Mouse (Mus musculus) heart, postnatal 10 days (tissue): ENCODE results near the gene Atg5. TPM values are rescaled to one million over a fixed set of nuclear protein-coding genes. Genes with fewer than 3 reads are reported as not detected.
A peak's percentile ranks its signal among the peaks of the same experiment; 100 is the strongest.
"Not testable (repeated sequence)": the region's sequence is repeated elsewhere in the genome, so short reads cannot be mapped to it uniquely, and the experiment has no call there.

Experiments
- DNase-seq, 2 experiments: peaks; one replicate each; pipeline ENCODE4 v3.0.0; 2021
- intact Hi-C: fragments of 180-260 bp; cut with DNase I; formaldehyde crosslinking; loops from one replicate; pipeline ENCODE4 v1.15.1; 2025
- total RNA-seq, 2 experiments: library from RNA; stranded (reverse); gene quantifications; 2 replicates each; pipeline ENCODE4 v1.2.3; 2021

Gene Atg5
- 10 to 100 TPM; 16.9 to 20.5 TPM for total RNA-seq

DNA sequence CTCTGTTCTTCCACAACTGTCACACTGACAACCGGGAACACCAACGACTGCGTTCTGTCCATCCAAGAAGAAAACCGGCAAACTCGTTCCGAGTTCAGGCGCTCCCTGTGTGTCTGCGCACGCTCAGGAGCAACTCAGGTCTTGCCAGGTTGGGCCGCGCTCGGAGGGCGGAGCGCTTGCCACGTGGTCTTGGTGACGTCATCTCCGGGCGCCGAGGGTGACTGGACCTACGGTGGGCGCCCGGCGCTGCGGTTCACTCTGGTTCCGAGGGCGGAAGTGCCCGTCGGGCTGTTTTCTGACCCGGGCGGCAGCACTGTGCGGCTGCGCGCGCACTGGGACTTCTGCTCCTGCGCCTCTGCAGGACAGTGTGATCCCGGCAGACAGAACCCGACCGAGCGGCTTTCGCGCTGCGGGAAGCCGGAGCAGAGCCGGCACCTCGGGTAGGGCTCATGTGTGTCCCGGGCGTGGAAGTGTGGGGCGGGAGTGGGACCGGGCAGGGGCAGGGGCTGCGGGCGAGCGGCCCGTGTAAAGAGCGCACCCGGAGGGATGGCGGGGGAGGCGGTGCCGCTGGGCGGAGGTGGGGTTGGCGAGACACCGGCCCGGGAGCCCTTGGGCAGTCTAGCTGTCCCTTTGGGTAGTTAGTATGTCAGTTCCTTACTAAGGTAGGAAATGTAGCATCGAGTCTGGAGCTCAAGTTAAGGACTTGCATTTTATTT lies at the start of gene Atg5:
Atg5 (plus strand) TSS at position 214 of the 716 bp plus-strand sequence.
- peak; percentile 99 to 100 for DNase-seq
- intact Hi-C loops, result no loop called here

DNA sequence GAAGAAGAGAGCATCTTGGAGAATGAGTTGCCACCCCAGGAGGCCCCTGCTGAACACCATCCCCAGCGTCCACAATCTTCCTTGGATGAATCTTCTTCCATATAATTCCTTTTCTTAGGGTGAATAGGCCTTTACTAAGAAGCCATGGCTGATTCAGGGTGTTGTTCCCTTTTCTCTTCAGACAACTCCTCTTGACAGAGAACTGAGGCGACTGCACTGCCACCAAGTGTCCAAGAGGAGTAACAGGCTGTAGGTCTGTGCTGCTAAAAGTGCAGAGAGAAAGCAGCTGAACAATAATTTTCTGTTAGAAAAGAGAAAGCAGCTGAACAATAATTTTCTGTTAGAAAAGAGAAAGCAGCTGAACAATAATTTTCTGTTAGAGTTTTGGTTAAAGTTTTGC lies 49.1 kb upstream of the Atg5 start:
- intact Hi-C loops, DNase-seq: not testable (repeated sequence)

DNA sequence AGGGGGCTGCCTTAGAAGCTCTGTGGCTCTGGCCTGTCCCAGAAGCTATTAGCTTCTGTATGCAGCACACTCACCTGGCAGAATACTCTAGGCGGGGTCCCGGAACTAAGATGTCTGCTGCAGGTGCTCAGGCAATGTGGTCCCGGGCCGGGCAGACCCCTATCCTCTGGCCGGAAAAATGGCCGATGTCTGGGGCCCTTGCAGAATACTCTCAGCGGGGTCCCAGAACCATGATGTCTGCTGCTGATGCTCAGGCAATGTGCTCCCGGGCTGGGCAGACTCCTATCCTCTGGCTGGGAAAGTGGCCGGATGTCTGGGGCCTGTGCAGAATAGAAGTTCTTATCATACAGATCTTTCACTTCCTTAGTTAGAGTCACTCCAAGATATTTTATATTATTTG lies 43.8 kb upstream of the Atg5 start:
- intact Hi-C loops, result no loop called here
- DNase-seq, result no peak

DNA sequence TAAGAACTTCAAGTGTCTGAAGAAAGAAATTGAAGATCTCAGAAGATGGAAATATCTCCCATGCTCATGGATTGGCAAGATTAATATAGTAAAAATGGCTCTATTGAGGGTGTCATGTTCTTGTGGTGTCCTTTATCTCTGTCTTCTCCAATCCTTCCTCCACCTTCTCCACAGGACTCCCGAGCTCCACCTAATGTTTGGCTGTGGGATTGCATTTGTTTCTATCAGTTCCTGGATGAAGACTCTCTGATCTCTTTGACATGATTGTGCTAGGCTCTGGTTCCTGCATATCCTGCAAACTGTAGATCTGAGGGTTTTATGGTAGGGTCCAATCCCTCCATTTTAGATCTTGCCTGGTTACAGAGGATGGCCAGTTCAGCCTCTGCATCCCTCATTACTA lies 34.8 kb upstream of the Atg5 start:
- peak; percentile 8 to 35 for DNase-seq
- intact Hi-C loops, result not testable (repeated sequence)

GRCm38 (mm10) chr10:44235298-44235697 lies 32.9 kb upstream of the Atg5 start:
- DNase-seq, result peak in 1 of 2 experiments; percentile 11
- intact Hi-C loops, result loop anchor here (5.0 kb wide), 1 partner anchor 283 kb away; no protein-coding TSS in a partner anchor

- intact Hi-C loops, result no loop called here
- no peak for DNase-seq
Measured at GRCm38 (mm10) chr10:44256624-44257023, 11.5 kb upstream of the Atg5 start.

- intact Hi-C loops, result no loop called here
- DNase-seq, result no peak
Measured at GRCm38 (mm10) chr10:44265835-44266234, 2.3 kb upstream of the Atg5 start.

GRCm38 (mm10) chr10:44266561-44266960 lies 1.6 kb upstream of the Atg5 start:
- intact Hi-C loops, result no loop called here
- DNase-seq, result no peak

DNA sequence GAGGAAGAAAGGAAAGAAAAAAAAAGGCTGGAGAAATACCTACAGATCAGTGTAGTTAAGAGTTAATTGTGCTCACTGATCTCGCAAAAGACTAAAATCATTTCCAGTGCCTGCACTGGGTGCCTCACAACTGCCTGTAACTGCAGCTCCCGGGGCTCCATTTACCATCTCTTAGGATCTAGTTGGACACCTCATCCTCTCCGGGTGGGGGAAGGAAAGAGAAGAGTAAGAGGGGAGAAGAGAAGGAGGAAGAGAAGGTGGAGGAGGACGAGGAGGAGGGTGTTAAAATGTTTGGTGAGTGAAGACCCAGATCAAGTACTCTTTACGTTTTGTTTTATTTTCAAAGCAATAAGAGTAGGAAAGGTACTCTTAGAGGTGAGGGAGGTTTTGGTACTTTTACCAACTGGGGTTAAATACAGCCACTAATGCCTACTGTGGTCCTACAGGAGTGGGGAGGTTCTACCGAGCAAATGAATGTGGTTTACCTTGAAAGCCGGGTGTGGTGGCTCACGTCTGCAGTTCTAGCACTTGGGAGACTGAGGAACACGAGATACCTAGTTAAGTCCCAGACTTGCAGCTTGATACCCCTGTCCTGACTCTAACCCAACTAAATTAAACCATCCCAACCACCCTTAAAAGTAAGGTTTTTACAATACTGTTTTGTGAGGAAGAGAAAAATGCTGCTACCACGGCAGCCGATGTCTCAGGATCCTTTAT lies 574 bp upstream of the Atg5 start:
- intact Hi-C loops, result no loop called here

DNA sequence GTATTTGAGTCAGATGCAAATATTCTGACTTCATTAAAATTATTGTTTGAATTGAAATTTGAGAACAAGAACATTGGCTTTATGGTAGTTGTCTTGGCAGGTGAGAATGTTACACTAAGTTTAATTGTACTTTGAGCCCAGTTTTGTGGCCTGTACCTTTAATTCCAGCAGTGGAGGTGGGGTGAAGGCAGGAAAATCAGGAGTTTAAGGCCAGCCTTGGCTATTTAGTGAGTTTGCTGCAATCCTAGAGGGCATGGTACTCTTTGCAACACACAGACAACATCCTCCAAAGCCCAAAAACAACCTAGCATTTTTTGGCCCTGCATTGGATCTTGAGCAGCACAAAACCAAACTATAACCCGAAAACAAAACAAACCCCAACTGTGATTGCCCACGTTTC lies 1.1 kb downstream of the Atg5 start:
- intact Hi-C loops, result no loop called here
- no peak for DNase-seq

More for the DNA sequence above, 574 bp upstream of the Atg5 start:
- peak in 1 of 2 experiments; percentile 18 for DNase-seq

DNA sequence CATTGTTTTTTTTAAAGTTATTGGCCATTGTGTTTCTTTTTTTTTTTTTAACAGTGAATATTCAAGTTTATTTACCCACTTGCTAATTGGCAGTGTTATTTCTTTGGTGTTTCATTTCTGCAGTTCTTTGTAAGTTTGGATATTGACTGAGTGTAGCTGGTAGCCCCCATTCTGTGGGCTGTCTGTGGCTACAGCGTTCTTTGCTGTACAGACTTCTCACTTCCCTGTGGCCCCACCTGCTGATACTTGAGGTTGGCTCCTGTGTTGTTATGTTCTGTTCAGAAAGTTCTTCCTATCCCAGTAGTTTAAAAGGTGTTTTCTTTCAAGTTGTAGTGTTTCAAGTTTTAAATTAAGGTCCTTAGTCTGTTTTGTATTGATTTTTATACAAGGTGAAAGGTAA lies 14.2 kb downstream of the Atg5 start:
- intact Hi-C loops, result no loop called here
- DNase-seq, result no peak

GRCm38 (mm10) chr10:44285106-44285505 lies 16.9 kb downstream of the Atg5 start:
- intact Hi-C loops, result no loop called here
- no peak for DNase-seq

DNA sequence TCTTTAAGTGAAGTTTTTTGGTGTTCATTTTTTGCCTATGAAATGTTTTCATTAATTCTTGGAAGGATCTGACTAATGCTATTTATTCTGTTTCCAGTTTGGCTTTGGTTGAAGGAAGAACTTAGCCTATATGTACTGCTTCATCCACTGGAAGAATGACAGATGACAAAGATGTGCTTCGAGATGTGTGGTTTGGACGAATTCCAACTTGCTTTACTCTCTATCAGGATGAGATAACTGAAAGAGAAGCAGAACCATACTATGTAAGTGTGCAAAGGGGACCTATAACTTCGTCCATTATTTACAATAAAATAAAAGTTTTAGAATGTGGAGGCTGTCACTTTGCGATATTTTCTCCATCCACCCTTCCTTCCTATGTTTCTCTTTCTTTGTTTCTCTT lies 17.8 kb downstream of the Atg5 start:
- intact Hi-C loops, result no loop called here
- DNase-seq, result no peak

DNA sequence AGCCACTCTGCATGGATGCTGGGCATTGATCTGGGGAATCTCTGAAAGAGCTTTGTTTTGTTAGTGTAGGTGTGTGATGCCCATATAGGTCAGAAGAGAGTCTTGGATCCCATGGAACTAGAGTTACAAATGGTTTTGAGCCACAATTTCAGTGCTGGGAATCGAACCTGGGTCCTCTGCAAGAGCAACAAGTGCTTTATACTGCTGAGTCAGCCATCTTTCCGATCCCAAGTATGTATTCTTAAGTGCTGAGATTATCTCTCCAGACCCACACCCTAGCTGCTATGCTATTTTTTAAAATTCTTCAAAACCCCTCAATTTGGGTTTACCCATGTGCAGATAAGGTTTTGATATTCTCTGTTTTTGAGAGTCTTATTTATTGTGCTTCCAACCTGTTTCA lies 22.7 kb downstream of the Atg5 start:
- DNase-seq, result no peak
- intact Hi-C loops, result loop anchor here (10.0 kb wide), 1 partner anchor 474 kb away; no protein-coding TSS in a partner anchor

DNA sequence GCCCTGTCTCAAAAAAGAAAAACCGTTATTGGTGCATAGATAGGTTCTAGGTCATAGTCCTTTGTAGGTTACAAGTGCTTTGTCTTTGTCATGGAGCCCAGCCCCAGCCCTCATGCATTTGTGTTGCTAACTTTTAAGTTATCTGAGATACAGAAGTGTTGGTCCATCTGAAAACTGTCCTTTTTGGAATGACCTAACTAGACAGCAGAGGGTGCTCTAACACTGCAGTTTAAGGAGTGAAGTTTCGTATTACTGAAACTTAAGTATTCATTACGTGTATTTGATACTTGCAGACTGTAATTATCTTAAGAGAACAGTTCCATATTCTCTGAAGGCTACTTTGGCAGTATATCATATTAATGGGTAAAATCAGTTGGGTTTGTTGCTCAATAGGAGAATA lies 24.0 kb downstream of the Atg5 start:
- intact Hi-C loops, result loop anchor here (1.0 to 10.0 kb wide), 4 partner anchors 162 to 753 kb away; no protein-coding TSS in a partner anchor
- DNase-seq, result peak; percentile 40 to 68

DNA sequence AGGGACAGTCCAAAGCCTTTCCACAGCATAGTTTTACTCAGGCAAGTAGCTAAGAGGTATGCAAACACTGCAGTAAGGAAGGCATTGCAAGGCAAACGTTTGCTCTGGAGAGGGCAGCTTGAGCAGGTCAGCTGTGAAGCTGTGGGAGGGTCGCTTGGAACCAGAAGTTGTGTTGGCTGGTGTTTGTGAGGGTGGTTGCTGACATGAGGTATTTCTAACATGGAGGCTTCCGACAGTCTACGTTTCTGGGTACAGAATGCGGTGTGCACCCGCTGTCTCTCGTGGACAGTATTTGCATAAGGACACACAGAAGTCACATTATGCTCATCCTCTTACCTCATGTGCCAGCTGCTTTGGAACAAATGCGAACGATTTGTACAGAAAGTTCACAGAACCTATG lies 31.0 kb downstream of the Atg5 start:
- intact Hi-C loops, result loop anchor here (10.0 kb wide), 1 partner anchor 466 kb away; no protein-coding TSS in a partner anchor
- no peak for DNase-seq

- intact Hi-C loops, result no loop called here
- no peak for DNase-seq
Measured at GRCm38 (mm10) chr10:44300078-44300477, 31.9 kb downstream of the Atg5 start.

DNA sequence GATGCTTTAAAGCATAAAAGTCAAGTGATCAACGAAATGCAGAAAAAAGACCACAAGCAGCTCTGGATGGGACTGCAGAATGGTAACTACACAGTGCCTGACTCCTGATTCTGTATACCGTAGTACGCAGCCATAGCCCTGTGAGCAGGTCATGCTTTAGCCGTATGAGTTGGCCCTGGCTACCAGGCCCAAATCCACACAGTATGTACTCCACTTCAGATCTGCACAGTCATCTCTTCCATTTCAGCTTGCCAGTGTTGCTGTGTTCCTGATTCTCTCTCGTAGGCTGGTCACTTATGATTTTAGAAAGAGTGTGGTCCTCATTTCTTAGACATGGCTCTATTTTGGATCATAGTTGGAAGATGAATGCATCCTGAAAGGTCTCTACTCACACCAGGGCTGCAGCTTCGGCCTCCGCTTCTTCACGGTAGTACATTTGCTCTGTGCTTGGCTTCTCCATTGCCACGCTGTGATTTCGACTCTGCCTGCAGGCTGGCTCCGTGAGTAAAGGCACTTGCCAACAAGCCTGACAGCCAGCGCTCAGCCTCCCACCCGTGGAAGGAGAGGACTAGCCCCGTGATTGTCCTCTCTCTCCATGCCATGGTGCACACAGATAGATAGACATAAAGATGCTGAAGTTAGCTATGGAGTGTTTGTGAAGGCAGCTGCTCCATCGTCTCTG lies 35.6 kb downstream of the Atg5 start:
- intact Hi-C loops, result no loop called here
- DNase-seq, result no peak

DNA sequence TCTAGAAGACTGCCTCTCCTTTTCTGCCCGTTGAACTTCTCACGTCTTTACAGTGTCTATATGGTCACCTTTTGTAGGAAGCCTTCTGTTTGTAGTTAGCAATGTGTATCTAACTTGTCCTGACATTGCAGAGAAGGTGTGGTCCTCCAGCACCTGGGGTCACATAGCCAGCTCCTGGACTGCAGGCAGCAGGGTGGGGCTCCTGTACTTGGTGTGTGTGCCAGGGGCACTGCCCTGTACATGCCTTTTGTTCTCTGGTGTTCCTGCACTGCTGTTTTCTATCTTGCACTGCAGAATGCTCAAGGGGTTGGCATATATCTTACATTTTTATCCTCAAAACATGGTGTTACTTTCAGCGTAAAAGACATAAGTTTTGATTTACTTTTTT lies 36.2 kb downstream of the Atg5 start:
- intact Hi-C loops, result no loop called here
- no peak for DNase-seq

DNA sequence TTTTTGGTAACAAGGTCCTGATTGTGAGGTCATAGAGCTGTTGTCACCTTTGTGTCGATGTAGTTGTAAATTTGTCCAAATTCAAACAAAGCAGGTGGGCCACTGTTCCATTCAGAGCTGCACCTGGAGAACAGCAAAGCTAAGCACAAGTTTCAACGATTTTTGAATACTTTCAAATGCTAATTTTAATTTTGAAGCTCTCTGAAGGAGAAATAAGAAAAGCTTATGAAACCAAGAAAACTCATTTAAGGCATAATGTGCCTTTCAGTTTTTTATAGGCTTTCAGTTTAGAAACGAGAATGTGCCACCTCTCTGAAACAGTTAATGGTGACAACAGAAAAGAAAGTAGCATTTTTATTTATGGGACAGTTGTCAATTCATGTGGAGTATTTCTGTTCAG lies 36.7 kb downstream of the Atg5 start:
- DNase-seq, result no peak
- intact Hi-C loops, result no loop called here

DNA sequence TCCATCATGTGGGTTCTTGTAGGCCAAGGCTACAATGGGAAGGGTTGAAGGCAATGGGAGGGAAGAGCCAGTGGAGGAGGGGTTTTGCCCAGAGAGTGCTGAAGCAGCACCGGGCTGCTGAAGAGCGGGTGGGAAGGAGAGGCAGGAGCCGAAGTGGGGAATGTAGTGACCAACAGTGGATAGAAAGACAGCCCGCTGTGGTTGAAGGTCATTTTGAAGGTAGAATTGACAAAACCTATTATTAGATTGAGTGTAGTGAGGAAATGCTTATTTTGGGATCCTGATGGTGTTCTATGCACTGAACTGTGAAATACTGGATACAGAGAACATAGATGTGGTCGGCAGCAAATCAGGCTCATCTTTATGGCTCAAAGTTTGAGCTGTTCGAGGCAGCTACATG lies 38.1 kb downstream of the Atg5 start:
- DNase-seq, result peak in 1 of 2 experiments; percentile 18
- intact Hi-C loops, result no loop called here
